Mouse (Mus musculus): ENCODE measurements at regions not wholly inside any gene's neighbourhood (a gene's known extent, or its start where the extent isn't known, plus 50 kb on each side); places are given as distances from the start of the nearest gene placed in this dataset.

GRCm38 (mm10) chr14:67149961-67150471 lies 1141.0 kb upstream of the Gulo start:
- TF ChIP-seq POLR2A (IDR thresholded peaks at IDR 0.05; ENCODE audit: extremely low read depth, insufficient read depth, low read length) (no peak), CTCF (IDR thresholded peaks at IDR 0.05; ENCODE audit: extremely low read depth, insufficient read depth, low read length) (no peak)

Measured in cortical plate, adult 2 months (tissue).